Mouse (Mus musculus): Measurements from ENCODE around the gene Rpl15. TPM values are rescaled to one million over a fixed set of nuclear protein-coding genes. Genes with fewer than 3 reads are reported as not detected.
A peak's percentile ranks its signal among the peaks of the same experiment; 100 is the strongest.

Gene Rpl15
- polyA plus RNA-seq, 1 experiment: 357 TPM

GRCm38 (mm10) chr14:18261203-18261602, 10.0 kb downstream of the Rpl15 start:
- H3K4me1 ChIP-seq (ENCODE audit: control insufficient read depth, insufficient read depth, low read length): peaks cover 2% of the 10 kb centered on the region; the same call in 1 of the 2 replicates
- WGBS: 91% methylated on average over 3 of the region's 3 CpGs
- no peak for DNase-seq
- no peak overlapping the region for H3K27ac ChIP-seq (ENCODE audit: insufficient read depth, low read depth, low read length)
- H3K4me3 ChIP-seq (ENCODE audit: insufficient read depth, low read depth, low read length): no peak overlapping the region
- H3K27me3 ChIP-seq (replicated peaks; ENCODE audit: control insufficient read depth, insufficient read depth, low read length): no peaks in the 10 kb centered on the region
- no peaks in the 10 kb centered on the region for H3K36me3 ChIP-seq (ENCODE audit: control insufficient read depth, insufficient read depth, low read length)
- TF ChIP-seq CTCF (conservative IDR thresholded peaks at IDR 0.05; ENCODE audit: insufficient read depth, insufficient read length, low read depth, low read length) (no peak), POLR2A (IDR thresholded peaks at IDR 0.05; ENCODE audit: low read depth, low read length) (no peak)

- WGBS: 82% methylated on average over 21 of the region's 21 CpGs
- Histone ChIP-seq H3K27ac (ENCODE audit: insufficient read depth, low read depth, low read length) (no peak overlapping the region), H3K4me1 (ENCODE audit: control insufficient read depth, insufficient read depth, low read length) (peaks cover 3% of the 10 kb centered on the region; the same call in 1 of the 2 replicates), H3K27me3 (replicated peaks; ENCODE audit: control insufficient read depth, insufficient read depth, low read length) (no peaks in the 10 kb centered on the region), H3K36me3 (ENCODE audit: control insufficient read depth, insufficient read depth, low read length) (no peaks in the 10 kb centered on the region), H3K4me3 (ENCODE audit: insufficient read depth, low read depth, low read length) (no peak overlapping the region)
- TF ChIP-seq POLR2A (IDR thresholded peaks at IDR 0.05; ENCODE audit: low read depth, low read length) (no peak), CTCF (conservative IDR thresholded peaks at IDR 0.05; ENCODE audit: insufficient read depth, insufficient read length, low read depth, low read length) (no peak)
- no peak for DNase-seq
These were observed 28.5 kb downstream of the Rpl15 start for GRCm38 (mm10) chr14:18242638-18243130.

GRCm38 (mm10) chr14:18241786-18242185, 29.4 kb downstream of the Rpl15 start:
- Histone ChIP-seq H3K27me3 (replicated peaks; ENCODE audit: control insufficient read depth, insufficient read depth, low read length) (no peaks in the 10 kb centered on the region), H3K27ac (ENCODE audit: insufficient read depth, low read depth, low read length) (no peak overlapping the region), H3K4me1 (ENCODE audit: control insufficient read depth, insufficient read depth, low read length) (peaks cover 6% of the 10 kb centered on the region; the same call in 1 of the 2 replicates), H3K36me3 (ENCODE audit: control insufficient read depth, insufficient read depth, low read length) (no peaks in the 10 kb centered on the region), H3K4me3 (ENCODE audit: insufficient read depth, low read depth, low read length) (no peak overlapping the region)
- WGBS: 89% methylated on average over 4 of the region's 4 CpGs
- no peak for DNase-seq
- TF ChIP-seq POLR2A (IDR thresholded peaks at IDR 0.05; ENCODE audit: low read depth, low read length) (no peak), CTCF (conservative IDR thresholded peaks at IDR 0.05; ENCODE audit: insufficient read depth, insufficient read length, low read depth, low read length) (no peak)

- WGBS: 61% methylated on average over 7 of the region's 7 CpGs
- H3K4me3 ChIP-seq (ENCODE audit: insufficient read depth, low read depth, low read length): no peak overlapping the region
- DNase-seq: no peak
These were observed 31.1 kb downstream of the Rpl15 start for GRCm38 (mm10) chr14:18240132-18240531.

GRCm38 (mm10) chr14:18238750-18239731, 32.1 kb downstream of the Rpl15 start, which contains the start of gene Nr1d2:
Gene Nr1d2 (minus strand): TSS chr14:18239127.
- under 1% methylated on average over 60 of the region's 66 CpGs for WGBS
- Histone ChIP-seq H3K27ac (ENCODE audit: insufficient read depth, low read depth, low read length) (peak within 1 kb of the TSS; percentile 100), H3K4me1 (ENCODE audit: control insufficient read depth, insufficient read depth, low read length) (peaks cover 16% of the 10 kb centered on the region), H3K27me3 (replicated peaks; ENCODE audit: control insufficient read depth, insufficient read depth, low read length) (no peaks in the 10 kb centered on the region), H3K4me3 (ENCODE audit: insufficient read depth, low read depth, low read length) (peak within 1 kb of the TSS; percentile 88), H3K36me3 (ENCODE audit: control insufficient read depth, insufficient read depth, low read length) (no peaks in the 10 kb centered on the region)
- DNase-seq: peak; percentile 100
- peak; percentile 61 for TF ChIP-seq POLR2A (IDR thresholded peaks at IDR 0.05; ENCODE audit: low read depth, low read length)
- TF ChIP-seq CTCF (conservative IDR thresholded peaks at IDR 0.05; ENCODE audit: insufficient read depth, insufficient read length, low read depth, low read length): no peak

More at GRCm38 (mm10) chr14:18240132-18240531, 31.1 kb downstream of the Rpl15 start:
- H3K36me3 ChIP-seq (ENCODE audit: control insufficient read depth, insufficient read depth, low read length): no peaks in the 10 kb centered on the region
- peaks cover 6% of the 10 kb centered on the region; the same call in 1 of the 2 replicates for H3K4me1 ChIP-seq (ENCODE audit: control insufficient read depth, insufficient read depth, low read length)
- TF ChIP-seq POLR2A (IDR thresholded peaks at IDR 0.05; ENCODE audit: low read depth, low read length): no peak
- TF ChIP-seq CTCF (conservative IDR thresholded peaks at IDR 0.05; ENCODE audit: insufficient read depth, insufficient read length, low read depth, low read length): no peak
- no peaks in the 10 kb centered on the region for H3K27me3 ChIP-seq (replicated peaks; ENCODE audit: control insufficient read depth, insufficient read depth, low read length)
- H3K27ac ChIP-seq (ENCODE audit: insufficient read depth, low read depth, low read length): no peak overlapping the region

- DNase-seq: peak; percentile 99
- Histone ChIP-seq H3K27ac (ENCODE audit: insufficient read depth, low read depth, low read length) (peak overlapping the region; percentile 100), H3K27me3 (replicated peaks; ENCODE audit: control insufficient read depth, insufficient read depth, low read length) (no peaks in the 10 kb centered on the region), H3K4me1 (ENCODE audit: control insufficient read depth, insufficient read depth, low read length) (peaks cover 18% of the 10 kb centered on the region), H3K36me3 (ENCODE audit: control insufficient read depth, insufficient read depth, low read length) (no peaks in the 10 kb centered on the region), H3K4me3 (ENCODE audit: insufficient read depth, low read depth, low read length) (peak overlapping the region; percentile 88)
- TF ChIP-seq CTCF (conservative IDR thresholded peaks at IDR 0.05; ENCODE audit: insufficient read depth, insufficient read length, low read depth, low read length) (no peak), POLR2A (IDR thresholded peaks at IDR 0.05; ENCODE audit: low read depth, low read length) (peak; percentile 28)
- WGBS: under 1% methylated on average over 71 of the region's 71 CpGs
These were observed 33.0 kb downstream of the Rpl15 start for GRCm38 (mm10) chr14:18238131-18238749.

All from kidney, adult 2 months (tissue).